Mouse (Mus musculus) T-helper 17 cell (primary cell): ENCODE measurements around the gene Ccdc38.

ENCODE experiments used
- in situ Hi-C, 2 experiments: fragments of 300-600 bp; cut with MboI, MseI; formaldehyde crosslinking; loops; 1 replicate in 1 of 2; 2 replicates in 1 of 2; pipeline ENCODE4 v1.15.1; 2025; ENCODE audit warnings: high pct_unique_total_duplicates in 2 of 2

Gene Ccdc38

GRCm38 (mm10) chr10:93603256-93603655 lies 62.8 kb downstream of the Ccdc38 start:
- in situ Hi-C loops, result loop anchor here (5.0 to 25.0 kb wide), 2 partner anchors 159 to 174 kb away; no protein-coding TSS in a partner anchor

- in situ Hi-C loops, result loop anchor here in 1 of 2 experiments (25.0 kb wide), 1 partner anchor 156 kb away; no protein-coding TSS in a partner anchor
Observed at GRCm38 (mm10) chr10:93606326-93606725, 65.9 kb downstream of the Ccdc38 start.

GRCm38 (mm10) chr10:93608051-93608450 lies 67.6 kb downstream of the Ccdc38 start:
- in situ Hi-C loops, result loop anchor here in 1 of 2 experiments (25.0 kb wide), 1 partner anchor 154 kb away; no protein-coding TSS in a partner anchor

GRCm38 (mm10) chr10:93609236-93609635 lies 68.8 kb downstream of the Ccdc38 start:
- in situ Hi-C loops, result loop anchor here in 1 of 2 experiments (25.0 kb wide), 1 partner anchor 153 kb away; no protein-coding TSS in a partner anchor

- in situ Hi-C loops, result loop anchor here in 1 of 2 experiments (25.0 kb wide), 1 partner anchor 151 kb away; no protein-coding TSS in a partner anchor
Observed at GRCm38 (mm10) chr10:93610896-93611295, 70.5 kb downstream of the Ccdc38 start.

GRCm38 (mm10) chr10:93611419-93612007 lies 71.1 kb downstream of the Ccdc38 start:
- in situ Hi-C loops, result loop anchor here in 1 of 2 experiments (25.0 kb wide), 1 partner anchor 151 kb away; no protein-coding TSS in a partner anchor

- in situ Hi-C loops, result loop anchor here in 1 of 2 experiments (25.0 kb wide), 1 partner anchor 147 kb away; no protein-coding TSS in a partner anchor
Observed at GRCm38 (mm10) chr10:93614850-93615249, 74.4 kb downstream of the Ccdc38 start.

- in situ Hi-C loops, result loop anchor here in 1 of 2 experiments (25.0 kb wide), 1 partner anchor 142 kb away; no protein-coding TSS in a partner anchor
Observed at GRCm38 (mm10) chr10:93620438-93621179, 80.2 kb downstream of the Ccdc38 start.

- in situ Hi-C loops, result loop anchor here in 1 of 2 experiments (25.0 kb wide), 1 partner anchor 139 kb away; no protein-coding TSS in a partner anchor
Observed at GRCm38 (mm10) chr10:93623725-93624124, 83.3 kb downstream of the Ccdc38 start.

GRCm38 (mm10) chr10:93624151-93624550 lies 83.7 kb downstream of the Ccdc38 start:
- in situ Hi-C loops, result loop anchor here in 1 of 2 experiments (25.0 kb wide), 1 partner anchor 138 kb away; no protein-coding TSS in a partner anchor

- in situ Hi-C loops, result no loop called here
Observed at GRCm38 (mm10) chr10:93630310-93630709, 89.9 kb downstream of the Ccdc38 start.

GRCm38 (mm10) chr10:93632086-93632485 lies 91.7 kb downstream of the Ccdc38 start:
- in situ Hi-C loops, result no loop called here

- in situ Hi-C loops, result no loop called here
Observed at GRCm38 (mm10) chr10:93633563-93633962, 93.1 kb downstream of the Ccdc38 start.
